Mouse (Mus musculus) testis, adult 2 months (tissue): ENCODE measurements at regions not wholly inside any gene's neighbourhood (a gene's known extent, or its start where the extent isn't known, plus 50 kb on each side); places are given as distances from the start of the nearest gene placed in this dataset.

Experiments used
- H3K27ac ChIP-seq: fragments of 200-500 bp; 2 replicates; pipeline ENCODE4 v1.5.1; 2012; ENCODE audit warnings: low read depth, low read length; ENCODE audit not compliant: control insufficient read depth, insufficient read depth
- H3K27me3 ChIP-seq: fragments of 200-500 bp; 2 replicates; pipeline ENCODE4 v1.6.1; 2012; ENCODE audit warnings: mild to moderate bottlenecking, low read length, moderate library complexity; ENCODE audit not compliant: control insufficient read depth, insufficient read depth
- H3K36me3 ChIP-seq: fragments of 200-500 bp; 2 replicates; pipeline ENCODE4 v1.6.1; 2012; ENCODE audit warnings: mild to moderate bottlenecking, low read length; ENCODE audit not compliant: control insufficient read depth, insufficient read depth
- H3K4me1 ChIP-seq: fragments of 200-500 bp; 2 replicates; pipeline ENCODE4 v1.6.1; 2012; ENCODE audit warnings: low read length; ENCODE audit not compliant: control insufficient read depth, insufficient read depth
- H3K4me3 ChIP-seq: fragments of 200-500 bp; 2 replicates; pipeline ENCODE4 v1.5.1; 2012; ENCODE audit warnings: low read depth, mild to moderate bottlenecking, low read length, moderate library complexity, mixed read lengths; ENCODE audit not compliant: control insufficient read depth
- CTCF ChIP-seq: fragments of 200-500 bp; IDR thresholded peaks from 2 replicates; pipeline ENCODE4 v1.5.1; 2012; ENCODE audit warnings: low read depth, mild to moderate bottlenecking, inconsistent platforms, low read length, moderate library complexity; ENCODE audit not compliant: control insufficient read depth, insufficient read depth, insufficient replicate concordance
- POLR2A ChIP-seq: fragments of 200-500 bp; IDR thresholded peaks from 2 replicates; pipeline ENCODE4 v1.6.1; 2012; ENCODE audit warnings: low read depth, mild to moderate bottlenecking, inconsistent platforms, low read length, moderate library complexity; ENCODE audit not compliant: control insufficient read depth

DNA sequence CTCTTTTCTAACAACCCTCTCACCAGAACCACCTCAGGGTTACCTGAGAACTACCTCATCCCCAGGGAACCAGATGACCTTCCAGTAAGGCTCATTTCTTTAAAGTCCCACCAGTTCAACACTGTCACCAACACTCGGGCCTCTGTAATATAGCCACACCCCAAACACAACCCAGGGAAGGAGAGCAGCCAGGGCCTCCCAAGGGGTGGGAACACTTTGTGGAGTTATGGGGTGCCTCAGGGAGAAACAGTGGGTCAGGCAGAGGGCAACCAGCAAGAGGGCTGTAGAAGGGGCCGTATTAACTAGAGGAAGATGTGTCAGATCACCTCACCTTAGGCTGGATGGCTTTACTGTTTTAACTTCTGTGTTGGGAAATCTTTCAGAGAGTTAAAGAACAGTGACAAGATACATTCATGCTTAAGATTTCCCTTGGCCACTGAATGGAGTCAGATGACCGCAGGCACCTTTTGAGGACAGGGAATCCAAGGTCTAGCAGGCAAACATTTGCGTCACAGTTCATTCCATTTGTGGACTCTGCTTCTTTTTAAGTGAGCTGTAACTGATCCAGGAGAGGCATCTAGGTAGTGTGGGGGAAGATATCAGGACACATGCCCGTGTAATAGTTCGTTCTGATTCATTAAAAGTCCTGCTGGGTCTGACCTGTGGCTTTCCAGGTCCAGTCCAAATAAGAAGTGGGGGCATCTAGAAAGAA lies 67.9 kb upstream of the Slc35c1 start:
- no peaks in the 10 kb centered on the region for H3K27me3 ChIP-seq
- H3K4me1 ChIP-seq = peaks cover 8% of the 10 kb centered on the region
- no peak overlapping the region for H3K27ac ChIP-seq
- TF ChIP-seq CTCF (no peak), POLR2A (no peak; the same call in 1 of the 2 replicates)
- H3K4me3 ChIP-seq = no peak overlapping the region
- H3K36me3 ChIP-seq = no peaks in the 10 kb centered on the region

DNA sequence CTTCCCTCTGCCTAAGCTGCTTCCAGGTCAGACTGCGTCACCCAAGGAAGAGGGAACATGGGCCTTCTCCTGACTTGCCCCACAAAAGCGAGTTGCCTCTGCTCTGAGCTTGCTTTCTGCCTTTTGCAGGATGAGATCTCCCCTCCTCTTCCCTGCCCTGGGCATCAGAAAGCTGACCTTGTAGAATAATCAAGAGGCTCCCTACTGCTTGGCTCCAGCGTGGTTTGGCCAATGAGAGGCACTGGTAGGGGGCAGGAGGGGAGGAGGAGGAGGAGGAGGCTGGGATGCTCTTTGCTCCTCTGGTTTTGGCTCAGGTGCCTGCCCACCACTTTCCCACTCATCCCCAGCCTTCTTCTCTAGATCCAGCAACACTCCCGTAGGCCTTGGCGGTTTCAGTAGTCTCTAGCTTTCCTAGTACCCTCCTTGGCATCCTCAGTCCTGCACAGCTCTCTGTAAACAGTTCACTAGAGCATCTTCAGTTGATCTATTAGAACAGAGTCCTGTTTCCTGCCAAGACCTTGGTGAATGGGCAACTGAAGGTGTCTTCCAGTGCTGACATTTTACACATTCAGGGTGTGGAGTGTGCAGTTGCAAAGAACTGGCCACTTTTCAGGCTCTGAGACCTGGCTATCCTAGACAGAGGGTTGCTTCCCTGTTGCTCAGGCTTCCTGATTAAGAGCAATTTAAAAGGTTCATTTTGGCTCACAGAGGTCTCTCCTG lies 66.5 kb upstream of the Slc35c1 start:
- Histone ChIP-seq H3K27me3 (no peaks in the 10 kb centered on the region), H3K4me1 (peaks cover 8% of the 10 kb centered on the region), H3K27ac (no peak overlapping the region), H3K4me3 (no peak overlapping the region), H3K36me3 (no peaks in the 10 kb centered on the region)
- TF ChIP-seq CTCF (no peak), POLR2A (peak; percentile 43; the same call in 1 of the 2 replicates)

DNA sequence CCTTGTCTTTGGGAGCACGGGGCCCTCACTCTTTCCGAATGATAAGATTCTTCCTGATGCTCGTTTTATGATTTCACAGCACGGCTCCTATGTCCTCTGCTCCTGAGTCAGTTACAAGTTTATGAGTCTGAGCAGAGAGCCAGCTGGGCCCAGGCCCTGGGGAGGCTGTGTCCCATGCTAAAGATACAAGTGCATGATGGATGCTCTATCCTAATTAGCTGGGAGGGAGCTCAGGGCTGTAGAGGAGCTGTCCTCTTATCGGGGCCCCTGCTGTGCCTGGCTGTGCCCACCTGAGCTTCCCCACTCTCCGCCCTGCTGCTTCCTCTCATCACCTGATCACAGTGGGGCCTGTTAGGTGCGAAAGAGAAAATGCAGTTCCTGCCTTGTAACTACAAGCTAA lies 65.3 kb upstream of the Slc35c1 start:
- Histone ChIP-seq H3K27ac (no peak overlapping the region), H3K36me3 (no peaks in the 10 kb centered on the region), H3K27me3 (no peaks in the 10 kb centered on the region), H3K4me3 (no peak overlapping the region), H3K4me1 (peaks cover 8% of the 10 kb centered on the region)
- TF ChIP-seq POLR2A (no peak), CTCF (no peak)

DNA sequence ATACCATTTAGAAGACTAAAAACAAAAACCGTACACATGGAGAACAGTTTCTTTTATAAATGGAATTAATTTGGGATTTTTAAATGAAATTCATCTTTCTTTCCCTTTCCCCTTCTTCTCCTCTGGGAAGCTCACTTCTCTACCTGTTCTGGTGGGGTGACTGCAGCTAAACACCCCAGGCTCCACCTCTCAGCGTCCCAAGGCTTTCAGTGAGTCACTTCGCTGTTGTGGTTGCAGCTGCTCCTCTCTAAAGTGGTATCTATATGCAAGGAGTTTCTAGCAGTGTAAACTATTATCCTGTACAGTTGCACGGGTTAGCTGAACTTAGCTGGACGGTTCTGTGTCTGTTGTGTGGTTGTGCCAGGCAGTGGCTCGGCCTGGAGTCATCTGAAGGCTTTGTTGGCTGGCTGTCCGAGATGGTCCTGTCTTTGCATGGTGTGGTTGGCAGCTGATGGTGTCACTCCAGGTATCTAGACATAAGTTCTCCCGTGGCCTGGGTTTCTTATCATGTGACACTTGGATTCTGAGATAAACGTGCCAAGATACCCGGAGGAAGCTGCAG lies 64.8 kb upstream of the Slc35c1 start:
- Histone ChIP-seq H3K36me3 (no peaks in the 10 kb centered on the region), H3K4me1 (peaks cover 8% of the 10 kb centered on the region), H3K4me3 (no peak overlapping the region), H3K27ac (no peak overlapping the region), H3K27me3 (no peaks in the 10 kb centered on the region)
- no peak for TF ChIP-seq CTCF
- TF ChIP-seq POLR2A = no peak

DNA sequence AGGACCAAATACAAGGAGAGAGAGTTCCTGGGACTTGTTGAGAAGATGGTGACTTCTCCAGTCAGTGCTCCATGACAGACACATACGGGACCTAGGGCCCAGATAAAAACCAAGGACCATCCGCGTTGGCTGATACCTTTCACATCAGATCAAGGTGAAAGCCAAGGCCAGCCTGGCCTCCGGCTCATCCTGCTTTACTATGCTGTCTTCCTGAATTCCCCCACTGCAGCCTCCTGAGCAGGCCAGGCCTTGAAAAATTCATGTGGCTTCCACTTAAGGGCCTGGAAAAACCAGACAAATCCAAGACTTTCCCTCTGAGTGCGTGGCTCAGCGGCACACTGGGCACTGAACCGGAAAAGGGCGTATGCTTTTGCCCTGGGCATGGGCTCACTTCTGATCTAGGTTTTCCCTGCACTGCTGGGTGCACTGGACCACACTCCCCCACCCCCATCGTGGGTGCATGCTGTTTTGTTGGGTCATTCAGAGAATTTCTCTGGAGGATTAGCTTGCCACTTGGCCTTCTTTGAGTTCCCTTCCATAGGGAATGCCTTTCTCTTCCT lies 64.1 kb upstream of the Slc35c1 start:
- Histone ChIP-seq H3K27me3 (no peaks in the 10 kb centered on the region), H3K27ac (no peak overlapping the region), H3K4me1 (peaks cover 5% of the 10 kb centered on the region), H3K4me3 (no peak overlapping the region), H3K36me3 (no peaks in the 10 kb centered on the region)
- TF ChIP-seq CTCF (no peak), POLR2A (no peak)

DNA sequence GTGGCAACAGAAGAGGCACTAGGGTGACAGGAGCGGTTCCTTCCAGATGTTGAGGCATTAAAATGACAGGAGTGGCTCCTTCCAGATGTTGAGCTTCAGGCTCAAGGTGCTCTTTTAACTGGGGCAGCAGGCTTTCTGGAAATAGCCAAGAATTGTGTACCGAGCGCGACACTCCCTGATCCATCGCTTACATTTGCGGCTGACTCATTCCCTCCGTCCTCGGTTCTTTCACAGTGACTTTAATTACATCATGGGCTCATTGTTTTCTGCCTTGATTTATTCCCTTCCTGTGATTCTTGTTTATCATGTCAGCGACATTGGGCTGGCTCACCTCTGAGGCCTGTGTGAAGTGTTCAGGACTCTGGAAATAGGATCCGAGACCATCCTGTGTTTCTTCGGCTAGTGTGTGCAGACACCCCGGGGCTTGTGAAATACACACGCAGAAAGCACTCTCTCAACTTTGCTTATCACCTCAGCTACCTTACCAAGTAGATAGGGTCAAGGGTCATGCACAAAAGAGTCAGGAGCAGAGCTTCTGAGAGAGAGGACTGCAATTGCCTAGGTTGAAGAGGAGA lies 63.1 kb upstream of the Slc35c1 start:
- Histone ChIP-seq H3K4me1 (no peaks in the 10 kb centered on the region; the same call in none of the 2 replicates), H3K4me3 (no peak overlapping the region), H3K27ac (no peak overlapping the region), H3K27me3 (no peaks in the 10 kb centered on the region), H3K36me3 (no peaks in the 10 kb centered on the region)
- TF ChIP-seq CTCF (no peak), POLR2A (no peak)

DNA sequence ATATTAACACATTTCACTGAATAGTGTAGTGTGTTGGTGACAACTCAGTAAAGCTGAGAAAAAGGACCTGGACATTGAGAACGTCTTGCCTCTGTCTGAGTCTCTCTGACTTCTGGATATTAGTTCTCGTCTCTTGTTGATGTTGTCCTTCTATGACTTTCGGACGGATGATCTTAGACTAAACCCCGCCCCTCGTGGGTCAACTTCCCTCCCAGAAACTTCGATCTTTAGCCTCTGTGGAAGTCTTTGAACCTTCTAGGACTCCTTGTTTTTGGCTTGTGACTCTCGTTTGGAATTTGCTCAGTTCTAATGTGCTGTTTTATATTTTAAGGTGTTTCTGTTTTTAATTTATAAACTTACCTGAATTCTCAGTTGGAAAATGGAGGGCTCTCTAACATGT lies 61.2 kb upstream of the Slc35c1 start:
- Histone ChIP-seq H3K27me3 (no peaks in the 10 kb centered on the region), H3K27ac (no peak overlapping the region)
- TF ChIP-seq POLR2A = no peak
- TF ChIP-seq CTCF = no peak

More for the DNA sequence above, 61.2 kb upstream of the Slc35c1 start:
- no peaks in the 10 kb centered on the region; the same call in none of the 2 replicates for H3K4me1 ChIP-seq
- H3K4me3 ChIP-seq = no peak overlapping the region
- H3K36me3 ChIP-seq = no peaks in the 10 kb centered on the region
